Mouse (Mus musculus) central nervous system, embryonic 11.5 days (tissue): Measurements from ENCODE around the gene Vpreb2. TPM values are rescaled to one million over a fixed set of nuclear protein-coding genes. Genes with fewer than 3 reads are reported as not detected.

Experiments
- polyA plus RNA-seq: library from polyadenylated mRNA; depleted of rRNA; stranded (reverse); fragments of >200 nt; gene quantifications from 2 replicates; pipeline ENCODE4 v1.2.3, GENCODE M21; 2012; rRNA removed

Gene Vpreb2
- polyA plus RNA-seq: not detected in 2 replicates

DNA sequence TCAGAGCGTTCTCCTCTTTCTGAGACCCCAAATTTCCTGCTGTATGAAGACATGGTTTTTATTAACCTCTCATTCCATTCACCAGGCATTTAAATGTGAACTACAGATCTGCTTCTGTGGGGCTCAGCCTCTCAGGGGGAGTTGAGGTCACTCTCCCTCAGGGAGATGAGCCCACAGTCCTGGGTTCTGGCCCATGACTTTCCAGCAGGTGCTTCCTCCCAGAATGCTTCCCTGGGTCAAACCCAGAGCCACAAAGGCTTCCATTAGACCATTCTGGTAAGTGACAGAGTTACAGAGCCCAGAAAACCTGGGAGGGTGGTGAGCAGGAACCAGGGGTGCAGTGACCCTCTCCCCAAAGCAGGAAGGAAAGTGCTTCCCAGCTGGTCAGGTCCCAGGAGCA, at the start of gene Vpreb2:
Gene Vpreb2 (plus strand): TSS at position 301 of the 400 bp plus-strand sequence.

Other genes with a start within 250 kb of the Vpreb2 start
- gene Med15, start 247.5 kb upstream of the Vpreb2 start, polyA plus RNA-seq: 37.9 and 63.3 TPM in 2 replicates
- 44.7 and 82.6 TPM in 2 replicates for gene Klhl22, start 220.8 kb upstream of the Vpreb2 start, polyA plus RNA-seq
- gene Scarf2, start 183.1 kb upstream of the Vpreb2 start, polyA plus RNA-seq: 36.8 and 83.2 TPM in 2 replicates
- 0.53 and 0.64 TPM in 2 replicates for gene B830017H08Rik, start 147.3 kb upstream of the Vpreb2 start, polyA plus RNA-seq
- gene Car15, start 142.1 kb upstream of the Vpreb2 start, polyA plus RNA-seq: 7.1 and 8.5 TPM in 2 replicates
- gene Gm20518, start 88.8 kb upstream of the Vpreb2 start, polyA plus RNA-seq: 1.7 and 2.2 TPM in 2 replicates
- 0.02 TPM in 1 of 2 replicates, not detected in the other for gene Tssk1, start 86.2 kb upstream of the Vpreb2 start, polyA plus RNA-seq
- gene Dgcr2, start 81.9 kb upstream of the Vpreb2 start, polyA plus RNA-seq: 71.0 and 96.4 TPM in 2 replicates
- not detected in 2 replicates for gene Tssk2, start 81.8 kb upstream of the Vpreb2 start, polyA plus RNA-seq
- gene Ess2, start 69.1 kb upstream of the Vpreb2 start, polyA plus RNA-seq: 36.8 and 45.3 TPM in 2 replicates
- 0.24 and 0.25 TPM in 2 replicates for gene Gsc2, start 65.4 kb upstream of the Vpreb2 start, polyA plus RNA-seq
- gene Slc25a1, start 52.2 kb upstream of the Vpreb2 start, polyA plus RNA-seq: 47.3 and 64.0 TPM in 2 replicates
- gene Dgcr6, start 72.4 kb downstream of the Vpreb2 start, polyA plus RNA-seq: 70.0 and 80.8 TPM in 2 replicates
- gene Prodh, start 109.8 kb downstream of the Vpreb2 start, polyA plus RNA-seq: 18.1 and 20.9 TPM in 2 replicates
- 4.7 and 8.0 TPM in 2 replicates for gene Rtn4r, start 147.2 kb downstream of the Vpreb2 start, polyA plus RNA-seq
- not detected in 2 replicates for gene Ccdc188, start 237.5 kb downstream of the Vpreb2 start, polyA plus RNA-seq